Mouse (Mus musculus) spleen, adult 12 weeks (tissue): ENCODE measurements at regions not wholly inside any gene's neighbourhood (a gene's known extent, or its start where the extent isn't known, plus 50 kb on each side); places are given as distances from the start of the nearest gene placed in this dataset.

ENCODE experiments used
- DNase-seq: peaks from one replicate; pipeline ENCODE4 v3.0.0; 2022; ENCODE audit warnings: low spot score

DNA sequence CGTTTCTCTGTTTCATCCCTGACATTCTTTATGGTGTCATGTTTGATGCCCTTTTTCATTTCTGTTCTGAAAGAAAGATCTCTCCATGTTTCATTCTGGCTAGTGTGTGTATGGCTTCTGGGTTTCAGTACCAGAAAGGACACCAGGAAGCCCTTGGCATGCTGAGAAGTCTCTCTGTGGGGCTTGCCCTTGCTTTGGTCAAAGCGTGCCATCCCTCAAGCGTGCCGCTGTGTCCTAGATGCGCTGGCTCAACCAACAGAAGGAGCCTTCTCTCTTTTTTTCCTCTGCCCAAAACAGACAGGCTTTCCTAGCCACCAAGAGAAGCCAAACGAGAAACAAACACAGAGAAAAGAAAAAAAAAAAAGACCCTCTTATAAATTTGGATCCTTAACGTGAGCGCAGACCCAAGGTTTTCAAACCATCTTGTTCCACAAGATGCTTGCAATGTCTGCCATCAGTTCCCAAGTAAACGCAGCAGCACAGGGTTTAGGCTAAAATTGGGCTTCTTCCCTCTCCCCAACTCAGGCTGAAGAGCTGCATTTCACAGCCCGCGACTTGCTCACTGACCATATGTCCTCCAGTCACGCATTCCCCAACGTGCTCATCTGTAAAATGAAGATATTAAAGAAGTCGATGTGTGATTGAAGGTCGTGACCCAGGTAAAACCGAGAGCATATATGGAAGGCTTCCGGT, 97.3 kb upstream of the Foxn2 start:
- no peak for DNase-seq

DNA sequence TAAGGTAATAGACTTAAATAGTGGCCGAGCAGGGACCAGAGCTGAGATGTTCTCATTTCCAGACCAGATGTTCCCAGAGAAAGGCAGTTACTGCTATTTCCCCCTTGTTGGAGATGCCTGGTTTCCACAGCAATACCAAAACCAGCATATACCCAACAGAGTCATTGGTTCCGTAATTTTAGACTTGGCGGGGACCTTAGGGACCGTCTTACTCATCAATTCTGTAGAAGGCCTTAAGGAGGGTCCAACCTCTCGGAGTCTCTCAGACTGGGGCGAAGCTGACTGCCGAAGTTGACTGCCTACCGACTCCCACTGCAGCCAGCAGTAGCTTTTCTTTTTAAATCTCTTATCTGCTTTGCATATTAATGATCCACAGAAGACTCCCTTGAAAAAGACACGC, 95.1 kb upstream of the Foxn2 start:
- DNase-seq: no peak

DNA sequence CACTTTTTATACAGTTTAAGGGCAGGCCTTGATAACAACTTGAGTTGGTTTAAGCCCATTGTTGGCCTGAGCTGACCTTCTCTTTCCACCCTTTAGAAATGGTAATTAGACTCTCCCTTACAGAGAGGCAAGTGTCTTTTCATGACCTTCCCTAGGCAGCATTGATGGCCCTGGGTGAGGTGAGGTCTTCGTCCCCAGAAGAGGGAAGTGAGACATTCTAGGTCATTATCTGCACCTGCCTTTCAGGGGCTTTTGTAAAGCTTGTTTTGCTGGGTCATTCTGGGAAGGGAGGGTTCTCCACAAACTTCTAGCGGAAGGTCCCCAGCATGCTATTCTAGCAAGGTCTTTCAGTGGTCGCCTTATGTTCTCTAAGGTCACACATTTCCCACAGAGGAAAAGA, 93.6 kb upstream of the Foxn2 start:
- no peak for DNase-seq

DNA sequence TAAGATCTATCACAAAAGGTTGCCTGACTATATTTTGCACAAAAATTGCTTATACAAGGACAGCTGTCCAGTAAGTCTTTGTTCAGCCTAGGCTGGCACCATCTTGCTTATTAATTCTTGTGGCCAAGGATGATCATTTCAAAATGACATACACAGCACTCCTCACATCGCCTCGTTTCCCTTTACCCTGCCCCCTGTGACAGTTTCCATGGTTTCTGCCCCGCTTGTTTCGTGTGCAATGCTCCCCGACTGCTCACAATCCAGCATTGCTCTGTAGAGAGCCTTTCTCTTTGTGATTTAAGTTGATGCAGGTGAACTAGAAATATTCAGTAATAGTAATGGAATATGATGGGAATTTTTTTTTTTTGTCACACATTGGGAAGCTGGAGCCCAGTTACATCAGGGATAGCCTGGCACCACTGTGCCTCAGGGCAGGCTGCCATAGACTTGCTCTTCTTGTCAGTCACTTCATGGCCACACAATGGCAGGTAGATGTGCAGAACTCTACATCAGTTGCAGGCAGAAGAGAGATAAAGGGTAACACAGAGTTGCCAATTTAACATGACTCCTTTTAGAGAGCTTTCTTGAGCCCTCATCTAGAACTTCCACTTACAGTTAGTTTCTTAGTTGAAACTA, 90.6 kb upstream of the Foxn2 start:
- DNase-seq: no peak

DNA sequence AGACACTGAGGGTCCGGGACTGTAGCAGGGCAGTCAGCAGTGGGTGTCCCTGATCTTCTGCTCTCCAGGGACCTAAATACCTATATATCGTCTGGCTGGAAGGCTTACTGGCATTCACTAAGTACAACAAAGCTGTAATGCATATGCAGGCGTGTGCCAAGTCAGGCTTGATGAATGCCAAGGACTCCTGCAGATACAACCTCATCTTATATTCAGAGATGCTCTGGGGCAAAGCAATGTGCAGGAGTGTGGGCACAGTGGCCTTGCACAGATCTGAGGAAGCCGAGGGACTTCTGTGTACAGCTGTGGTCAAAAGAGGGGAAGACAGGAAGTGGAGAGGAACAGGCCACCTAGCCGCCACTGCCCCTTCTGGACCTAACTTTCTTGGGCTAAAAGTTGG, 89.5 kb upstream of the Foxn2 start:
- DNase-seq: no peak

- no peak for DNase-seq
Measured at GRCm38 (mm10) chr17:88352960-88353359, 87.6 kb upstream of the Foxn2 start.

GRCm38 (mm10) chr17:88361161-88361560, 79.3 kb upstream of the Foxn2 start:
- no peak for DNase-seq

GRCm38 (mm10) chr17:88362404-88362803, 78.1 kb upstream of the Foxn2 start:
- DNase-seq: no peak

- DNase-seq: no peak
Measured at GRCm38 (mm10) chr17:88367876-88368275, 72.6 kb upstream of the Foxn2 start.

DNA sequence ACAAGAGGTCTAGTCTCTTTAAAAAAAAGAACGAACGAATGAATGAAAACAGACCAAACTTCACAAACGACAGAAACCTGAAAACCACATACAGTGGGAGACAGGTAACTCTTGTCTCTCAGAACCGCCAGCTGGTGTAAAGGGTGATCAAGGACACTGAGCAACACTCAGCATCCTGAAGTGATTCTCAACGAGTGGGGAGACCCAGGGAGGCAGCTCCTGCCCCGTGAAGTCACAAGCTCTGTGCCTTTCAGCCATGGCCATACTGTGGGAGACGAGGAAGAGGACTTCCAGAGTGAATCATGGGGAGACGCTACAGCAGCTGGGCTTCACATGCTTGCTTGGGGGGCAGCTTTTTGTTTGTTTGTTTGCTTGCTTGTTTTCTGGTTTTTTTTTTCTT, 70.5 kb upstream of the Foxn2 start:
- no peak for DNase-seq

GRCm38 (mm10) chr17:88370676-88371075, 69.8 kb upstream of the Foxn2 start:
- no peak for DNase-seq

GRCm38 (mm10) chr17:88378505-88378904, 62.0 kb upstream of the Foxn2 start:
- no peak for DNase-seq

DNA sequence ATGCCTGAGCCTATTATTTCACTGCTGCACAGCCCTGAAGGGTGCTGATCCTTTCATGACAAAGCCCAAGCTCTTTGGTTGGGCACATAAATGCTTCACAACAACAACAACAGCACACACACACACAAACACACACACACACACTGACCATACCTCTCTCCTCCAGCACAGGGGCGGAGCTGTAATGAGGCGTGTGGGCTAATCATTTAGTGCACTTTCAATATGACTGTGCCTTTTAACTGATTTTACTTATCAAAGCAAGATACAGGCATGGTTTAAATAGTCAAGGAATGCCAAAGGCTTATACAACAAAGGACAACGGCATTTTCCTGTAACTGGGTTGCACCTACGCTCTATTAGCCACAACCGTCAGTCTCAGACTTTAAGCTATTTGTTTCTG, 61.1 kb upstream of the Foxn2 start:
- DNase-seq: no peak

GRCm38 (mm10) chr17:88381106-88381505, 59.4 kb upstream of the Foxn2 start:
- DNase-seq: no peak

DNA sequence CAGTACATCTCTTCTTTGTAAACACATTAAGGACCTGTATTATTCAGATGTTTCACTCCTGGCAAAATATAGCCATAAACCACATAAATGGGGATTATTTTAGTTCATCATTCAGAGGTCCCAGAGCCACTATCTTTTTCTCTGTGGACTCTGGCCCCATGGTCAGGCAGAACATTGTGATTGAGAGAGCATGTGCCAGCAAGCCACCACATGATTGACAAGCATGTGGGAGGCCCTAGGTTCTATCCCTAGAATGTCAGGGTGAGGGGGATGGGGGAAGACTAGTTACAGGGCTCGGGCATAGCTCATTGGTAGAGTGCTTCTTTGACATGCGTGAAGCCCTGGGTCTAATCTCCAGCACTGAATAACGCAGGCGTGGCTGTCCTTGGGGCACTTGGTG, 57.1 kb upstream of the Foxn2 start:
- DNase-seq: no peak

- no peak for DNase-seq
Measured at GRCm38 (mm10) chr17:88388441-88388951, 52.0 kb upstream of the Foxn2 start.

DNA sequence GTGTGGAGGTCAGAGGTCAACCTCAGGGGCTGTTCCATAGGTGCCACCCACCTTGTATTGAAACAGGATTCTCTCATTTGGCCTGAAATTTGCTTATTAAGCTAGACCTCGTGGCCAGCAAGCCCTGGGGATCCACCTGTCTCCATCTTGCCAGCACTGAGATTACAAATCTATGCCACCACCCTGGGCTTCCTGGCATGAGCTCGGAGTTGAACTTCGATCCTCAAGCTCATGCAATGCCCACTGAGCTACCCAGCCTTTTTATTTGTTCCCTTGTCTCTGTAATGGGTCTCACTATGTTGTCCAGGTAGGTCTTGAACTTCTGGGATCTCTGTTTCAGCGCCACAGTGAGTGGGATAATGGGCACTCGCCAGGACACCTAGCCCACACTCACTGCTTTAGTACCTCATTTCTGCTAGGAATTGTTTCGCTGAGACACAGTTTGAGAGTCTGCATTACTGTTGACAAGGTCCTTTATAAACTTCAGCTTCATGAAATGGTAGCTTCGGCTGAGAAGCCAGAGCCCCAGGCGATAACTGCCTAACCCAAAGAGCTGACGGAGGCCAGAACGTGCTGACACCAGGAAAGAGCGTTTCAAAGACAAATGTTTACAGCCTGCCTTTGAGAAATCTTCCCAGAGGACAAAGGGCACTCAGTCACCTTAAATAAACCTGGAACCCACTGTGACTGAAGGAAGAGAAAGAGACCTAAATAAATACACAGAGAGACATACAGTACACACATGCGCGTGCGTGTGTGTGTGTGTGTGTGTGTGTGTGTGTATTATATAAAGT, 50.6 kb upstream of the Foxn2 start:
- no peak for DNase-seq
